Mouse (Mus musculus) C2C12 (cell line): ENCODE measurements around the gene Wdr35. TPM values are rescaled to one million over a fixed set of nuclear protein-coding genes. Genes with fewer than 3 reads are reported as not detected.

Experiments
- H3K27me3 ChIP-seq: one replicate; pipeline ENCODE4 v1.6.1; 2011; ENCODE audit not compliant: control insufficient read depth, insufficient read depth, insufficient read length
- H3K36me3 ChIP-seq: one replicate; pipeline ENCODE4 v1.6.1; 2011; ENCODE audit not compliant: control insufficient read depth, insufficient read depth
- H3K4me3 ChIP-seq: one replicate; pipeline ENCODE4 v1.5.1; 2011; ENCODE audit warnings: mild to moderate bottlenecking, control low read depth; ENCODE audit not compliant: poor library complexity, insufficient read depth, severe bottlenecking
- H3K79me2 ChIP-seq: one replicate; pipeline ENCODE4 v1.6.1; 2011; ENCODE audit not compliant: control insufficient read depth, insufficient read depth
- H3K79me3 ChIP-seq: one replicate; pipeline ENCODE4 v1.6.1; 2011; ENCODE audit warnings: low read depth, control low read depth
- H3ac ChIP-seq: one replicate; pipeline ENCODE3; 2011; ENCODE audit warnings: low read depth; ENCODE audit not compliant: control insufficient read depth, insufficient read length
- CEBPB ChIP-seq: IDR thresholded peaks from one replicate; pipeline ENCODE4 v1.6.1; 2011; ENCODE audit warnings: low read depth, mild to moderate bottlenecking, control low read depth, moderate library complexity
- CTCF ChIP-seq: IDR thresholded peaks from one replicate; pipeline ENCODE4 v1.5.1; 2011; ENCODE audit not compliant: control insufficient read depth, insufficient read depth, insufficient read length
- FOSL1 ChIP-seq: IDR thresholded peaks from one replicate; pipeline ENCODE4 v1.8.0; 2011; ENCODE audit warnings: mild to moderate bottlenecking, low read length; ENCODE audit not compliant: poor library complexity, insufficient read depth, severe bottlenecking
- MAX ChIP-seq: IDR thresholded peaks from one replicate; pipeline ENCODE4 v1.6.1; 2011; ENCODE audit warnings: mild to moderate bottlenecking, control low read depth
- MYOD1 ChIP-seq: IDR thresholded peaks from one replicate; pipeline ENCODE4 v1.6.1; 2011; ENCODE audit warnings: low read depth; ENCODE audit not compliant: control insufficient read depth, insufficient read length
- MYOG ChIP-seq: IDR thresholded peaks from one replicate; pipeline ENCODE4 v1.6.1; 2011; ENCODE audit not compliant: control insufficient read depth, insufficient read length; ENCODE audit errors: extremely low read depth
- USF1 ChIP-seq: IDR thresholded peaks from one replicate; pipeline ENCODE4 v1.6.1; 2011; ENCODE audit warnings: low read depth, mild to moderate bottlenecking, control low read depth, moderate library complexity
- polyA plus RNA-seq: library from polyadenylated mRNA; unstranded; fragments of >200 nt; fragmentation: generic; extraction: Trizol; gene quantifications from one replicate; pipeline ENCODE4 v1.2.1, GENCODE M21; 2012; ENCODE audit warnings: missing spikeins

Wdr35 gene
- polyA plus RNA-seq, 1 experiment: 9.1 TPM

GRCm38 (mm10) chr12:9054012-9054411 lies 80.3 kb downstream of the Wdr35 start:
- H3K79me3 ChIP-seq: no peaks in the 10 kb centered on the region
- no peaks in the 10 kb centered on the region for H3K36me3 ChIP-seq
- H3ac ChIP-seq: no peak overlapping the region
- TF ChIP-seq USF1: no peak
- no peak for TF ChIP-seq FOSL1
- TF ChIP-seq MYOG: no peak
- no peak for TF ChIP-seq MYOD1
- no peak for TF ChIP-seq CEBPB
- TF ChIP-seq CTCF: no peak
- TF ChIP-seq MAX: no peak
- no peaks in the 10 kb centered on the region for H3K27me3 ChIP-seq
- H3K4me3 ChIP-seq: no peak overlapping the region
- no peaks in the 10 kb centered on the region for H3K79me2 ChIP-seq

DNA sequence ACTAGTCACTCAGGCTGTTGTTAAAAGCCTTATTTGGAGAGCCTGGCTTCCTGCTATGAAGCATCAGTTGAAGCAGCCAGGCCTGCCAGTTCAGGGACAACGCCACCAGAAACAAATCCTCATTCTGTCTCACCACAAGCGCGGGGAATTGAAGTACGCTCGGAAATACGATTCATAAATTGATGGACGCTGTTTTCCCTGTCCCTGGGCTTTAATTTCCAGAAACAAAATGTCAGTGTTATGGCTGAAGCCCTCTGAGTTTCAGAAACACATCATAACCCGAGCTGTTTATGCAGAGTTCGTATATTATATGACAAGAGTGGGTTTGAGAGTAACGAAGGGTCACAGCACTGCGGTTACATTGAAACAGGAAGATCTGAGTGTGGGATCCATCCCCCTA lies 81.6 kb downstream of the Wdr35 start:
- TF ChIP-seq CEBPB (no peak), CTCF (no peak), FOSL1 (no peak), MYOG (no peak), USF1 (no peak), MYOD1 (no peak), MAX (no peak)
- Histone ChIP-seq H3K79me3 (no peaks in the 10 kb centered on the region), H3K36me3 (no peaks in the 10 kb centered on the region), H3K27me3 (no peaks in the 10 kb centered on the region), H3K79me2 (no peaks in the 10 kb centered on the region), H3ac (no peak overlapping the region), H3K4me3 (no peak overlapping the region)

DNA sequence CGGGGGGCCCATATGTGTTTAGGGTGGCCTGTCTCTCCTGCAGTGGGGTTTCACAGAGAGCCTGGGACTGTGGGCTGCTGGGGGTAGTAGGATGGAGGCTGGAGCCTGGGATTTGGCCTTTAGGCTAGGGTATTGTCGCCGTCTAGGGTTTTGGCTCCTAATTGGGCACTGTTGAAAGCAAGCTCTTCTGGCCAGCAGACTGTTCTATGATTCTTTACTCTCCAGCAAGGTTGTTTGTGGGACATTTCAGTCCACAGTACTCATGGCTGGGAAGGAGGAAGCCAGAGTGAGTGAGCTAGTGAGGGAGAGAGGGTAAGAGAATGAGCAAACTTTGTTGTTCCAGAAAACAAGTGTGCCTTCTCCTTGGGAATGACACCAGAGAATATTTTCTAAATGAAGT lies 85.8 kb downstream of the Wdr35 start:
- H3K79me3 ChIP-seq: no peaks in the 10 kb centered on the region
- no peaks in the 10 kb centered on the region for H3K27me3 ChIP-seq
- H3K79me2 ChIP-seq: no peaks in the 10 kb centered on the region
- H3K36me3 ChIP-seq: no peaks in the 10 kb centered on the region
- H3ac ChIP-seq: no peak overlapping the region
- H3K4me3 ChIP-seq: no peak overlapping the region
- TF ChIP-seq MYOG (no peak), CTCF (no peak), USF1 (no peak)

- Histone ChIP-seq H3ac (no peak overlapping the region), H3K79me3 (no peaks in the 10 kb centered on the region), H3K4me3 (no peak overlapping the region), H3K27me3 (no peaks in the 10 kb centered on the region), H3K36me3 (no peaks in the 10 kb centered on the region), H3K79me2 (no peaks in the 10 kb centered on the region)
- TF ChIP-seq CTCF (no peak), FOSL1 (no peak), MAX (no peak), MYOD1 (no peak), MYOG (no peak), CEBPB (no peak), USF1 (no peak)
These were observed 86.3 kb downstream of the Wdr35 start for GRCm38 (mm10) chr12:9059965-9060364.

- Histone ChIP-seq H3ac (no peak overlapping the region), H3K79me2 (no peaks in the 10 kb centered on the region), H3K27me3 (no peaks in the 10 kb centered on the region), H3K4me3 (no peak overlapping the region), H3K79me3 (no peaks in the 10 kb centered on the region), H3K36me3 (no peaks in the 10 kb centered on the region)
- no peak for TF ChIP-seq CEBPB
- TF ChIP-seq MAX: no peak
- no peak for TF ChIP-seq FOSL1
- TF ChIP-seq MYOD1: no peak
- TF ChIP-seq MYOG: no peak
- no peak for TF ChIP-seq CTCF
- TF ChIP-seq USF1: no peak
These were observed 89.9 kb downstream of the Wdr35 start for GRCm38 (mm10) chr12:9063611-9064010.

- no peaks in the 10 kb centered on the region for H3K79me3 ChIP-seq
- H3K36me3 ChIP-seq: no peaks in the 10 kb centered on the region
- TF ChIP-seq MYOG (no peak), MAX (no peak), CTCF (no peak), FOSL1 (no peak), MYOD1 (no peak), USF1 (no peak), CEBPB (no peak)
- no peak overlapping the region for H3K4me3 ChIP-seq
- no peak overlapping the region for H3ac ChIP-seq
- H3K79me2 ChIP-seq: no peaks in the 10 kb centered on the region
- H3K27me3 ChIP-seq: no peaks in the 10 kb centered on the region
These were observed 97.4 kb downstream of the Wdr35 start for GRCm38 (mm10) chr12:9071058-9071457.
